Mouse (Mus musculus): ENCODE measurements at regions not wholly inside any gene's neighbourhood (a gene's known extent, or its start where the extent isn't known, plus 50 kb on each side); places are given as distances from the start of the nearest gene placed in this dataset.

DNA sequence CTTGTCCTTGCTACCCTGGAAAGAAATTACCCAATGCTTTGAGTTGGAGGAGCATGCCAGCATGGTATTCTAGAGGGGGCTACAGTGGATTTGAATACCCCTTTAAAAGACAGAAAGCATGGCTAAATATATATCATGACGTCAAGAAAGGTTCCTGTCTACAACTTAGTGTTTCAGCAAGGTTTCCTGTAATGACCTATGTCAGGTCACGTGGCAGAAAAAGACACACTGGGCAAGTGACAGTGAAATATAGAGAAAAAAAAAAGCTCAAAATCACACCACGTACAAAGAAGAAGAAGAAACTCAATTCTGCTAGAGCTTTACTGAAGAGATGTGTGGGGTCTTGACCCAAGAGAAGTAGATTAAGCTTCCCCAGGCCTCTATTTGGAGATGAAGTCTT is 167.7 kb downstream of the Plk2 start:
- TF ChIP-seq POLR2A (IDR thresholded peaks at IDR 0.05; ENCODE audit: insufficient read length, low read depth) (no peak), USF1 (IDR thresholded peaks at IDR 0.05; ENCODE audit: low read depth) (no peak), POLR2AphosphoS2 (IDR thresholded peaks at IDR 0.05; ENCODE audit: insufficient read length, low read depth) (no peak), TCF12 (IDR thresholded peaks at IDR 0.05; ENCODE audit: insufficient read depth, poor library complexity, severe bottlenecking) (no peak), MYOD1 (IDR thresholded peaks at IDR 0.05; ENCODE audit: control insufficient read depth in 1 of 3, insufficient read length in 2 of 3, low read depth in 2 of 3) (no peak), MAX (IDR thresholded peaks at IDR 0.05; ENCODE audit: low read depth) (no peak)

Data from myocyte (in vitro differentiated cells).